Mouse (Mus musculus): ENCODE results near the gene Btbd35f14. TPM values are rescaled to one million over a fixed set of nuclear protein-coding genes. Genes with fewer than 3 reads are reported as not detected.

Gene Btbd35f14
- polyA plus RNA-seq (2012; ENCODE audit: low replicate concordance) = not detected in 2 replicates

GRCm38 (mm10) chrX:33702249-33702648 lies at the start of gene Btbd35f14:
Btbd35f14 (minus strand) TSS chrX:33702349.

GRCm38 (mm10) chrX:33656872-33657271 lies 45.3 kb downstream of the Btbd35f14 start, which contains the start of gene Btbd35f13:
Btbd35f13 (plus strand) TSS chrX:33657172.

Other genes with a start within 250 kb of the Btbd35f14 start
- not detected in 2 replicates for gene Btbd35f15, start 125.0 kb downstream of the Btbd35f14 start, polyA plus RNA-seq (2012; ENCODE audit: low replicate concordance)
- gene Btbd35f13, start 45.2 kb downstream of the Btbd35f14 start, polyA plus RNA-seq (2012; ENCODE audit: low replicate concordance) = not detected in 2 replicates